Mouse (Mus musculus) intestine, embryonic 14.5 days (tissue): ENCODE results near the gene Calcb. TPM values are rescaled to one million over a fixed set of nuclear protein-coding genes. Genes with fewer than 3 reads are reported as not detected.

Experiments
- ATAC-seq: fragments of 200-750 bp; cut with Nextera tagmentation; replicated peaks from 2 replicates; pipeline ENCODE4 v1.8.0; 2017; ENCODE audit warnings: low read depth, moderate number of reproducible peaks, moderate TSS enrichment, moderate library complexity; ENCODE audit not compliant: low FRiP score, low TSS enrichment
- DNase-seq: peaks from one replicate; pipeline ENCODE4 v3.0.0-alpha.2; 2018; ENCODE audit warnings: low spot score
- H3K27ac ChIP-seq: fragments of 300-500 bp; sonication (generic); 2 replicates; pipeline ENCODE4 v1.5.1; 2014; ENCODE audit warnings: low read depth, mild to moderate bottlenecking, control low read depth
- H3K27me3 ChIP-seq: fragments of 300-500 bp; sonication (generic); replicated peaks from 2 replicates; pipeline ENCODE4 v1.6.1; 2014; ENCODE audit warnings: low read length, control low read depth; ENCODE audit not compliant: control insufficient read depth, insufficient read depth
- H3K36me3 ChIP-seq: fragments of 300-500 bp; sonication (generic); 2 replicates; pipeline ENCODE4 v1.6.1; 2014; ENCODE audit warnings: low read length, control low read depth; ENCODE audit not compliant: control insufficient read depth, insufficient read depth
- H3K4me1 ChIP-seq: fragments of 300-500 bp; sonication (generic); replicated peaks from 2 replicates; pipeline ENCODE4 v1.6.1; 2014; ENCODE audit warnings: low read length, control low read depth, mixed read lengths; ENCODE audit not compliant: control insufficient read depth, insufficient read depth
- H3K4me2 ChIP-seq: fragments of 300-500 bp; sonication (generic); 2 replicates; pipeline ENCODE4 v1.6.1; 2014; ENCODE audit warnings: low read length
- H3K4me3 ChIP-seq: fragments of 300-500 bp; sonication (generic); 2 replicates; pipeline ENCODE4 v1.5.1; 2014; ENCODE audit warnings: low read depth, low read length, control low read depth, mixed read lengths
- H3K9ac ChIP-seq: fragments of 300-500 bp; sonication (generic); 2 replicates; pipeline ENCODE4 v1.6.1; 2014; ENCODE audit warnings: mild to moderate bottlenecking, low read length
- H3K9me3 ChIP-seq: fragments of 300-500 bp; sonication (generic); 2 replicates; pipeline ENCODE4 v1.6.1; 2016; ENCODE audit warnings: low read length, control low read depth; ENCODE audit not compliant: control insufficient read depth
- WGBS: fragments of 180-500 bp; shearing (Covaris S2); extraction: QIAGEN DNeasy Blood & Tissue Kit; methylation state at CpG from one replicate; pipeline ENCODE4 v1.1.7; 2014; 5-methylcytosine and 5-hydroxymethylcytosine counted together
- polyA plus RNA-seq: library from polyadenylated mRNA; unstranded; fragments of >200 nt; fragmentation: Nextera tagmentation; extraction: Ambion mirVana; gene quantifications from 2 replicates; pipeline ENCODE4 v1.2.1, GENCODE M21; 2014

Gene Calcb
- polyA plus RNA-seq, 1 experiment from 2014 or later: 1.3 TPM

DNA sequence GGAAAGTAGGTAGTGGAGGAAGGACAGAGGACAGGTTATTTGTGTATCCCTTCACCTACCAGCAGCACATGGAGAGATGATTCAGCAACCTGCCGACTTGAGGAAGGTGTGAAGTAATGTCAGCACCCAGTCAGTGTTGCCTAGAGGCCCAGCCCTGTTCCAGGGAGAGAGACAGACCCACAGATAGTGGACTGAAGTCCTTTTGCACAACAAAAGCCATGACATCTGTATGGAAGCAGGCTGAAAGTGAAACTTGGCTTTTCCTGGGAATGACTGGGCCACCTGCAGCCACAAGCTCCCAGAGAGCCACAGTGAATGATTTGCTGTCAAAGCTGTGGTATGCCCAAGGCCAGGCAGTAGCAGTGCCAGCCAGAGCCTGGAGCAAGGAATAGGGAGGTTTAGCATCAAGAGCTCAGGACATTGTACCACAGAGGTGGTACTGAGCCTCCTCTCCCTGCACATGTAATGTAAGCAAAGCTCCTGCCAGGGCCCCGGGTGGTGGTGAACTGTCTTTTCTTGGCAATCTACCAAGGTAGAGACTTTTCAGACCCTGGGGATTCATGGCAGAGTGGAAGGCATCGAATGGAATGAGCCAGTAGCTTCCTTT lies 26.3 kb downstream of the Calcb start:
- Histone ChIP-seq H3K36me3 (no peaks in the 10 kb centered on the region), H3K27me3 (no peaks in the 10 kb centered on the region), H3K9ac (no peak overlapping the region), H3K27ac (no peak overlapping the region), H3K4me3 (no peak overlapping the region; the same call in 1 of the 2 replicates), H3K4me2 (peak overlapping the region; percentile 18; the same call in 1 of the 2 replicates), H3K4me1 (peaks cover 3% of the 10 kb centered on the region), H3K9me3 (no peaks in the 10 kb centered on the region)
- ATAC-seq: no peak
- no peak for DNase-seq
- WGBS: 41% methylated on average over 3 of the region's 3 CpGs

DNA sequence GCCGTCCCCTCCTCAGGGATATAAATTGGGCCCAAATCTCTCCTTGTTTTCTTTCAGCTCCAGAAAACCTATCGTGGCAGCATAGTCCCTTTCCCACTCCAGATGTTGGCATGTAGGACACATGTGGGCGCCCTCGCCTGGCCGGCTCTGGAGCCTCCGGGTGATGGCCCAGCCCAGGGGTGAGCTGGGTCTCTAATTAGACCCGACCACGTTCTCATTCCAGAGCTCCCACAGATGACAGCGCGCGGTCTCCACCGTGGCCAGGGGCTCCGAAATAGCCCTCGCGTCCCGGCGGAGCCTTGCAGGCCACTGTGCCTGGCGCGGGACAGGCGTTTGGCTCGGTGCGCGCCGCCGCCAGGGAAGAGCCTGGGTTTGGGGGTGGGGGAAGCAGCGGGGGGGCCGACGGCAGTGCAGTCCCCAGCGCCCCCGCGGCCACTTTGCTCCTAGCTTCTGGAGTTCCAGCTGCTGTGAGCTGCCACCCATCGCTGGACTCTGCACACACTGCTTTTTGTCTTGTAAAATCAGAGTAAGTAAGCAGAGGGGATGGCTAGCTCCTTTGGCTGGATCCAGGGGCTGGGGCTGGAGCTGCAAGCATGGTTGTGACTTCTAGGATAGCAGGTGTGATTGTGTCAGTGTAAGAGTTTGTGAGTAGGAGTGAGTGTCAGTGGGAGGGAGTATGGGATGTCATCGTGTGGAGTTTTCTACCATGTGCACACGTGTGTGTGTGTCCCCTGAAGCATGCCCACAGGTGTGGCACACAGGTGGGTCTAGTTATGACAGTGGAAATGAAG lies 27.2 kb downstream of the Calcb start:
- DNase-seq (no peak), ATAC-seq (peak; percentile 42; the same call in 1 of the 2 replicates)
- Histone ChIP-seq H3K27ac (no peak overlapping the region), H3K9ac (peak overlapping the region; percentile 25), H3K27me3 (no peaks in the 10 kb centered on the region), H3K4me1 (peaks cover 3% of the 10 kb centered on the region), H3K4me2 (peak overlapping the region; percentile 59), H3K36me3 (no peaks in the 10 kb centered on the region), H3K4me3 (peak overlapping the region; percentile 30), H3K9me3 (no peaks in the 10 kb centered on the region)
- 4% methylated on average over 34 of the region's 34 CpGs for WGBS

- peaks cover 6% of the 10 kb centered on the region for H3K4me1 ChIP-seq
- no peak overlapping the region for H3K4me3 ChIP-seq
- ATAC-seq (peak; percentile 28; the same call in 1 of the 2 replicates), DNase-seq (no peak)
- H3K9ac ChIP-seq: no peak overlapping the region
- 79% methylated on average over 3 of the region's 3 CpGs for WGBS
- no peak overlapping the region for H3K4me2 ChIP-seq
- no peak overlapping the region for H3K27ac ChIP-seq
- no peaks in the 10 kb centered on the region for H3K27me3 ChIP-seq
- H3K36me3 ChIP-seq: no peaks in the 10 kb centered on the region
- H3K9me3 ChIP-seq: no peaks in the 10 kb centered on the region
These were observed 29.2 kb downstream of the Calcb start for GRCm38 (mm10) chr7:114747596-114747995.

DNA sequence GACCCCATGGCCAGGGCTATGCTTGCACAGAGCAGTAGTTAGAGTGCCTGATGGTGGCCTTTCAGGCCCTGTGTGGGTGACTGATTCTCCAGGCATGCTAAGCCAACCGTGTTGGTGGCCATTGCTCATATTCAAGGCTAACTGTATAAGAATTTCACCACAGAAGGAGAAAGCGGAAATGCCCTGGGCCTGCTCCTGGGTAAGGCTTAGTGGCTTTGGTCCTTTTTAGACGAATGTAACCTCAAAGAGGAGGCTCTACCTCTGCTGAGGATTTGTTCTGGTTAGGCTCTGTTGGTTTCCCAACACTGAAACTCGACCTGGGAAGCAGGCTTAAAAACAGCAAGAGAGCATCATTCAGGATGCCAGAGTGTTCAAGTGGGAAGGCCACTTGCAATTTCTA lies 29.8 kb downstream of the Calcb start:
- Histone ChIP-seq H3K9me3 (no peaks in the 10 kb centered on the region), H3K36me3 (no peaks in the 10 kb centered on the region), H3K27ac (no peak overlapping the region), H3K9ac (no peak overlapping the region), H3K4me3 (no peak overlapping the region), H3K4me2 (no peak overlapping the region), H3K4me1 (peaks cover 6% of the 10 kb centered on the region), H3K27me3 (no peaks in the 10 kb centered on the region)
- no peak for DNase-seq
- no peak for ATAC-seq
- WGBS: 64% methylated on average over 4 of the region's 4 CpGs

DNA sequence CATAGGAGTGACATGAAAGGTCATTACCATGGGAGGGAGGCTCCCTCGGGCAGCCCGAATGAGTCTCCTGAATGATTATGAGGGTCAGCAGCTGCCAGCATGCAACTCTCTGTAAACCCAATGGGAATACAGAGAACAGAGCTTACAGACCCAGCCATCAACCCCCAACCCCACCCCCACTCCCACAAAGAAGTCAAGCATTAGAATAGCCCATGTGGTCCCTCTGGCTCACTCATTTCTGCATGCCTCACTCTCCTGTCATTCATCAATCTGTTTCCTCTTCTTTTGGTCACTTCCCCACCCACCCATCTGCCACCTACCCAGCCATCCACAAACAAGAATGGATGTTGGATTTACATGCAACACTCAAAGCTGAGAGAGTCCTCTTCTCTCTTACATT lies 35.0 kb downstream of the Calcb start:
- DNase-seq (no peak), ATAC-seq (no peak)
- H3K27ac ChIP-seq: no peak overlapping the region
- no peak overlapping the region for H3K4me3 ChIP-seq
- H3K36me3 ChIP-seq: no peaks in the 10 kb centered on the region
- WGBS: 68% methylated on average over 2 of the region's 2 CpGs
- H3K4me1 ChIP-seq: peaks cover 3% of the 10 kb centered on the region; the same call in 1 of the 2 replicates
- no peak overlapping the region for H3K4me2 ChIP-seq
- H3K9me3 ChIP-seq: no peaks in the 10 kb centered on the region
- H3K27me3 ChIP-seq: no peaks in the 10 kb centered on the region
- H3K9ac ChIP-seq: no peak overlapping the region

- ATAC-seq (no peak), DNase-seq (no peak)
- Histone ChIP-seq H3K27ac (no peak overlapping the region), H3K4me3 (no peak overlapping the region), H3K4me1 (peaks cover 3% of the 10 kb centered on the region; the same call in 1 of the 2 replicates), H3K4me2 (no peak overlapping the region), H3K9me3 (no peaks in the 10 kb centered on the region), H3K9ac (no peak overlapping the region), H3K27me3 (no peaks in the 10 kb centered on the region), H3K36me3 (no peaks in the 10 kb centered on the region)
- 43% methylated on average over 1 of the region's 1 CpGs for WGBS
These were observed 35.8 kb downstream of the Calcb start for GRCm38 (mm10) chr7:114754196-114754595.

DNA sequence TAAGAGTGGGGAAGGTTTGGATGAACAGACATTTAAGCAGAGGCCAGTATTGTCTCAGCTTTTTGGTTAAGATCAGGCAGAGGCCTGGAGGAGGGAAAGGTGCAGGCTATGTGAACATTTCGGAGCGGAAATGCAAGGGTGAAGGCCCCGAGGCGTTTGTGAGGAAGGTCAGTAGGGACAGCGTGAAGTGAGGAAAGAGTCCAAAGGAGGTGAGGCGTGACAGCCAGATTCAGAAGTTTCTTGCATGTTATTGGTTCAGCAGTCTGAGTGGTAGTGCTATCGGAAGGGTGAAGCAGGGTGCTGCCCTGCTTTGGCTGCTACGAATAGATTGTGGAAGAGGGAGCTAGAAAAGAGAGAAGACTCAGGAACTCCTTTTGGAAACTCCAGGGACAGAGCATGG lies 36.2 kb downstream of the Calcb start:
- Histone ChIP-seq H3K27ac (no peak overlapping the region), H3K9ac (no peak overlapping the region), H3K27me3 (no peaks in the 10 kb centered on the region), H3K36me3 (no peaks in the 10 kb centered on the region), H3K4me2 (no peak overlapping the region), H3K4me1 (peaks cover 3% of the 10 kb centered on the region; the same call in 1 of the 2 replicates), H3K9me3 (no peaks in the 10 kb centered on the region), H3K4me3 (no peak overlapping the region)
- ATAC-seq (no peak), DNase-seq (no peak)
- 90% methylated on average over 8 of the region's 8 CpGs for WGBS

DNA sequence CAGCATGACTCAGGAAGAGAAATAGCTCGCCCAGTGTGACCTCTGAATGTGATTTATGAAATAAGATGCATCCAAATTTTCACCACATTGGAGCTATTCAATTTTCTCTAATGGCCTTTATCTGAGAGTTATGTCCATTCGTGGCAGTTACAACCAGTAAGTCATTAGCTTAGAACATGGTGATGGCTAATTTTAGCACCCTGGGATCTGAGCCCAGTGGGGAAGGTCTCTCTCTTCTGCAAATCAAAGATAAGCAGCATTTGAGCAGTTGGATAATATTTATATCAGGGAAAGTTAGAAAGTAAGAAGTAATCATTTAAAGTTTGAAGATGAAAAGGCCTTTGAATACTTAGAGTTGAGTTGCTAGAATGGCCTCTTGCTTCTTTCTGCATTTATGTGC lies 44.2 kb downstream of the Calcb start:
- Histone ChIP-seq H3K4me3 (no peak overlapping the region), H3K36me3 (no peaks in the 10 kb centered on the region), H3K4me1 (no peaks in the 10 kb centered on the region), H3K27me3 (no peaks in the 10 kb centered on the region), H3K9ac (no peak overlapping the region), H3K4me2 (no peak overlapping the region), H3K9me3 (no peaks in the 10 kb centered on the region), H3K27ac (no peak overlapping the region)
- WGBS: 65% methylated on average over 2 of the region's 2 CpGs
- ATAC-seq (no peak), DNase-seq (no peak)
